Mouse (Mus musculus) ES-E14 (cell line): ENCODE data around the gene Btbd6. TPM values are rescaled to one million over a fixed set of nuclear protein-coding genes. Genes with fewer than 3 reads are reported as not detected.

Source experiments
- DNase-seq: peaks from one replicate; pipeline ENCODE4 v3.0.0-alpha.2; 2013; ENCODE audit warnings: low read depth, low spot score
- H3K27ac ChIP-seq: 2 replicates; pipeline ENCODE4 v1.5.1; 2012; ENCODE audit warnings: low read depth, mild to moderate bottlenecking, low read length, moderate library complexity, mixed read lengths; ENCODE audit not compliant: poor library complexity, insufficient read depth, severe bottlenecking
- H3K36me3 ChIP-seq: 2 replicates; pipeline ENCODE4 v1.6.1; 2012; ENCODE audit warnings: mild to moderate bottlenecking, low read length, moderate library complexity, mixed read lengths; ENCODE audit not compliant: control insufficient read depth, poor library complexity, insufficient read depth, severe bottlenecking
- H3K4me1 ChIP-seq, 2 experiments: fragments of 150-350 bp in 1 of 2; sonication (generic) in 1 of 2; 2 replicates each; pipeline ENCODE4 v1.6.1; 2012; ENCODE audit warnings: low read length in 2 of 2, mild to moderate bottlenecking in 1 of 2, mixed read lengths in 1 of 2; ENCODE audit not compliant: control insufficient read depth in 2 of 2, insufficient read depth in 2 of 2, poor library complexity in 1 of 2
- H3K4me3 ChIP-seq, 2 experiments: fragments of 150-350 bp in 1 of 2; sonication (generic) in 1 of 2; 2 replicates each; pipeline ENCODE4 v1.5.1; 2012; ENCODE audit warnings: low read length in 2 of 2, low read depth in 1 of 2, mild to moderate bottlenecking in 1 of 2, mixed read lengths in 1 of 2; ENCODE audit not compliant: insufficient read depth in 1 of 2, poor library complexity in 1 of 2, severe bottlenecking in 1 of 2
- H3K9ac ChIP-seq: 2 replicates; pipeline ENCODE4 v1.6.1; 2012; ENCODE audit warnings: low read depth, mild to moderate bottlenecking, low read length, mixed read lengths; ENCODE audit not compliant: poor library complexity, insufficient read depth, severe bottlenecking
- H3K9me3 ChIP-seq: fragments of 150-350 bp; sonication (generic); 2 replicates; pipeline ENCODE4 v1.6.1; 2012; ENCODE audit warnings: low read depth, mild to moderate bottlenecking, low read length; ENCODE audit not compliant: control insufficient read depth, insufficient read depth
- CHD2 ChIP-seq: IDR thresholded peaks from 2 replicates; pipeline ENCODE4 v1.6.1; 2014; ENCODE audit warnings: mild to moderate bottlenecking, low read depth, low read length, inconsistent platforms
- HCFC1 ChIP-seq: IDR thresholded peaks from 2 replicates; pipeline ENCODE4 v1.6.1; 2012; ENCODE audit warnings: low read length, inconsistent platforms, borderline replicate concordance; ENCODE audit not compliant: insufficient read depth
- MAFK ChIP-seq: IDR thresholded peaks from 2 replicates; pipeline ENCODE4 v1.6.1; 2014; ENCODE audit warnings: mild to moderate bottlenecking, low read depth, low read length, inconsistent platforms; ENCODE audit not compliant: insufficient read depth
- ZC3H11A ChIP-seq: IDR thresholded peaks from 2 replicates; pipeline ENCODE4 v1.6.1; 2012; ENCODE audit warnings: low read depth, mild to moderate bottlenecking, inconsistent platforms, low read length, borderline replicate concordance
- ZNF384 ChIP-seq: IDR thresholded peaks from 2 replicates; pipeline ENCODE4 v1.6.1; 2012; ENCODE audit warnings: low read depth, low read length, inconsistent platforms
- in situ Hi-C, 2 experiments: fragments of 600-800 bp; cut with MboI; formaldehyde crosslinking; loops; one replicate each; pipeline ENCODE4 v1.15.1; 2025; ENCODE audit warnings: low sequenced_read_pairs in 2 of 2, inconsistent platforms in 1 of 2; ENCODE audit not compliant: unreplicated experiment in 2 of 2
- total RNA-seq: library from RNA; depleted of rRNA; stranded (reverse); fragments of 300-350 nt; gene quantifications from 2 replicates; pipeline ENCODE4 v1.2.3, GENCODE M21; 2012

Gene Btbd6
- total RNA-seq, 1 experiment, result 13.4 TPM

DNA sequence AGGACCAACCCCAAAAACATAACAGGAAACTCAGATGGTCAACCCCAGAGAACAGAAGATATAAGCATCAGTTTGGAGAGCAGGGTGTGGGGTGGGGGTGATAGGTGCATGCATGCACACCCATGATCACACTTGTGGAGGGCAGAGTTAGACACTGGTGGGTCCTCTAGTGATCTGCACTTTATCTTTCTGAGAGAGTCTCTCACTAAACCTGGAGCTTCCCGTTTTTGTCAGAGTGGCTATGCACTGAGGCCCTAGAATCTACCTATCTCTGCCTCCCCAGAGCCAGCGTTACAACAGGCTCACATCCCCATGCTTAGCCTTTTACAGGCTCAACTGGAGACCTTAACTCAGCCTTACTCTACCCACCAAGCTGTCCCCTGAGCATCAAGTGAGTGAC lies 15.2 kb downstream of the Btbd6 start:
- DNase-seq, result no peak
- peaks cover 7% of the 10 kb centered on the region; the same call in 1 of the 2 replicates for H3K36me3 ChIP-seq
- no peaks in the 10 kb centered on the region for H3K4me1 ChIP-seq
- no peak overlapping the region for H3K27ac ChIP-seq
- no peak overlapping the region for H3K4me3 ChIP-seq
- no peak for TF ChIP-seq CHD2
- no peak for TF ChIP-seq ZC3H11A
- TF ChIP-seq HCFC1, result no peak
- no peak for TF ChIP-seq ZNF384
- no peak for TF ChIP-seq MAFK
- no peaks in the 10 kb centered on the region for H3K9me3 ChIP-seq
- in situ Hi-C loops, result no loop called here
- H3K9ac ChIP-seq, result no peak overlapping the region

DNA sequence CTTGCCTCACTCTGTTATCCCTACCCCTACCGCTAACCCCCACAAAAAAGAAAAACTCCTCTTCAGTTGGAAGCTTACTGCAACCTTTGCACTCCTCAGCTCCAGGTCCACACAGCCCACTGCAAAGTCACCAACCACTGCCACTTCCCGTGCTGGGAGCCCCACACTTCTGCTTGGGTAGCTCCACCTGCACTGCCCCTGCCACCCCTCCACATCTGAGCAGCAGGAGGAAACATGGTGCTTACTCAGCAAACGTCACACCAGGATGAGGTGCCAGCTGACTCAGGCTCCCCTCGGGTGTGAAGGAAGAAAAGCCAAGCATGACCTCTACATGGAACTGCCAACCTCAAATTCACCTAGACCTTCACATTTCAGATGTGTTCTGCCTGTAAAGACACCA lies 17.9 kb downstream of the Btbd6 start:
- DNase-seq, result no peak
- Histone ChIP-seq H3K9me3 (no peaks in the 10 kb centered on the region), H3K9ac (no peak overlapping the region), H3K36me3 (peaks cover 7% of the 10 kb centered on the region; the same call in 1 of the 2 replicates), H3K4me1 (peaks cover 0 to 3% of the 10 kb centered on the region in 2 experiments; a peak in 1 of 4 replicates), H3K27ac (no peak overlapping the region), H3K4me3 (no peak overlapping the region)
- no peak for TF ChIP-seq CHD2
- TF ChIP-seq MAFK, result no peak
- no peak for TF ChIP-seq ZC3H11A
- TF ChIP-seq ZNF384, result no peak
- TF ChIP-seq HCFC1, result no peak
- in situ Hi-C loops, result no loop called here

DNA sequence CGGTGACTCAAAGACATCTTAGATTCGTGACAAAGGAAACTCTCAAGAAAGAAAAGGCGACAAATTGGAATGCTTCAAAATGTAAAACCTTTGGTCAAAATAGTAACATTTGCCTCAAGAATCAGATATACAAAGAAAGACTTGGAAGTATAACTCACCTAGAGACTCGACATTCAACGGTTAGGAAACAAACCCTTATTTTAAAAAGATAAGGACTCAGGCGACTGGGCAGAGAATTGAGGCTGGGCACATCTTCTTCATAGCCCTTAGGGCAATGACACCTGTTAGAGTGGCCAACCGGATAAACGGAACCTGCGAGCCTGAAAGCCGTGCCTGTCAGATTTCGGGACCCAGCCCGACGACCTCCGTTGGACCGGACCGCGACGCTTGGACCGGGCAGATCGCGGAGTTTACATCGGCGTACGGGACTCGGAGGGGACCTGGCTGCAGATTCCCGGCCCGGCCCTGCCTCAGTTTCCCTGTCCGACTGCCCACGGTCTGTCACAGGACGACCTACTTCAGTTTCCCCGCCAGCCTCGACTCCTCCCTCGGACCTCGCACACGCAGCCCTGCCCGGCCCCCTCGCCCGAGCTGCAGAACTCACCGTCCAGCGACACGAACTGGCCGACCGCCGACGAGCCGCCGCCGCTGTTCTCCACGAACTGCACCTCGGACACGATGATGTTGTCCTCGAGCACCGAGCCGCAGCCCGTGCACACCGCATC lies 23.4 kb downstream of the Btbd6 start:
- H3K4me3 ChIP-seq, result peak overlapping the region; percentile 71 to 97
- TF ChIP-seq ZNF384 (no peak), CHD2 (no peak), ZC3H11A (no peak), MAFK (no peak), HCFC1 (no peak)
- DNase-seq, result no peak
- peaks cover 3% of the 10 kb centered on the region; the same call in 1 of the 2 replicates for H3K36me3 ChIP-seq
- H3K9me3 ChIP-seq, result no peaks in the 10 kb centered on the region
- peaks cover 4 to 7% of the 10 kb centered on the region in 2 experiments; a peak in 2 of 4 replicates for H3K4me1 ChIP-seq
- in situ Hi-C loops, result no loop called here
- H3K27ac ChIP-seq, result peak overlapping the region; percentile 73; the same call in 1 of the 2 replicates
- peak overlapping the region; percentile 97 for H3K9ac ChIP-seq

DNA sequence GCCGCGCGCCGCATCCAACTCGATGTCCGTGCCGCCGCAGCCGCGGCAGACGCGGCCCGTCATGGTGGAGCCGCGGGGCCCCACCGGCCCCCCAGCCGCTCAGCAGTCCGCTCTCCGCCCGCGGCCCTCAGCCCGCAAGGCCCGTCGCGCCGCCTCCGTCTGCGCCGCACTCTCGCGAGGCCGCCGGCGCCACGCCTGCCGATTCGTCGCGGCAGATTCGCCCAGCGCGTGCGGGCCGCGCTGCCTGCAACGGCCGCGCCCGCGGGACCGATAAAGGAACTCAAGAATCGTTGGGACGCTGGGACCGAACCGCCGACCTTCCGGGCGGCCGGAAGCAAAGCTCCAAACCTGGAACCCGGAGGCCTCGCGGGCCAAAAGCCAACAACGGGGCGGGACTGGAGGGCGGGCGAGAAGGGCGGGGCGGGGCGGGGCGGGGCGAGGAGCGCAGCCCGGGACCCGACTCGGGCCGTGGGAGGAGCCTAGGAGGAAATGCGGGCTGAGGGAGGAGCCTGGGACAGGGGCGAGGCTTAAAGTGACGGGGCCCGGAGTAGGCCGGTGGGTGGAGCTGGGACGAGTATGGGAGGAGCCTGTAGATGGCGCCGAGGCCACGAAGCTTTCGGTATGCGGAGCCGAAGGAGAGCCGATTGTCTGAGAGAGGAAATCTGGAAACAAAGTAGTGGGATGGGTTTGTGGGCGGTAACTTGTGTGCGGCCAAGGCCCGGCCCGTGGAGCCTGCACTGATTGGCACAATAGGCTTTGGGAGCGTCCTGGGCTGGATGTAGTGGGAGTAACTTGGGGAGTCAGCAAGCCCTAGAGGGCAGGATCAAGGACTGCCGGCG lies 24.2 kb downstream of the Btbd6 start, which contains the start of gene Brf1:
Gene Brf1 (minus strand): TSS at position 411 of the 839 bp plus-strand sequence.
- Histone ChIP-seq H3K36me3 (peaks cover 3% of the 10 kb centered on the region; the same call in 1 of the 2 replicates), H3K4me3 (peak within 1 kb of the TSS; percentile 71 to 97), H3K9ac (peak within 1 kb of the TSS; percentile 97), H3K27ac (peak within 1 kb of the TSS; percentile 73), H3K9me3 (no peaks in the 10 kb centered on the region), H3K4me1 (peaks cover 4 to 7% of the 10 kb centered on the region in 2 experiments; a peak in 2 of 4 replicates)
- DNase-seq, result peak; percentile 97
- TF ChIP-seq MAFK (no peak), ZC3H11A (peak; percentile 91), HCFC1 (0 out of 2 replicates have a peak, but pooled peaks have one; percentile 67), CHD2 (peak; percentile 92)
- in situ Hi-C loops, result no loop called here
